Mouse (Mus musculus): Measurements from ENCODE around the gene Serpina3b.

DNA sequence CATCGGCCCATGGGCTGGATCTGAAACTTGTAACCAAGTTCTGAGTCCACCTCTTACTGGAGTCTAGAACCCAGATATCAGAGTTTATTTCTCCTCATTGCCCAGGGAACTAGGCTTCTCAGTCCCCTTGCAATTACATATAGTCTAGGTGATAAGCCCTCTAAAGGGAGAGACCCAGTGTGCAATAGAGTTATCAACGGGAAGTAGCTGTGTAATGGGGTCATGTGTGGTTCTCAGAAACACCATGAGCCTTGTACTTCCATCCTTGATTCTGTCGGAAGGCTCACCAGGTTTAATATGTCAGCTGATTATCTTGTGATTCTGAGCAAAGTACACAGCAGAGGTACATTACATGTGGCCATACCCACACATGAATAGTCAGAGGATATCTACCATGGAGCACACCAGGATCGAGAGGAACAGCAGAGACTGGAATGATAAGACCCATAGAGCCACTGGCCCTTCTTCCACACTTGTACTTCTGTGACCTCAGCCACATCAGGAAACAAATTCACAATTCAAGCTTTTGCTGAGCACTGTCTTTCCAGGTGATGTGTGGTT lies 12.8 kb downstream of the Serpina3b start:
- TF ChIP-seq POLR2A (IDR thresholded peaks at IDR 0.05; ENCODE audit: low read depth, low read length) (no peak), CTCF (IDR thresholded peaks at IDR 0.05; ENCODE audit: extremely low read depth, insufficient read length, insufficient replicate concordance, low read depth, low read length) (no peak)
